Mouse (Mus musculus) embryonic fibroblast, embryonic 13.5 days (primary cell): ENCODE measurements at regions not wholly inside any gene's neighbourhood (a gene's known extent, or its start where the extent isn't known, plus 50 kb on each side); places are given as distances from the start of the nearest gene placed in this dataset.

Experiments used
- CTCF ChIP-seq: IDR thresholded peaks from 2 replicates; pipeline ENCODE4 v1.5.1; 2011; ENCODE audit warnings: mild to moderate bottlenecking, control low read depth, low read length, moderate library complexity, borderline replicate concordance; ENCODE audit not compliant: insufficient read depth
- POLR2A ChIP-seq: IDR thresholded peaks from 2 replicates; pipeline ENCODE4 v1.6.1; 2011; ENCODE audit warnings: low read depth, mild to moderate bottlenecking, control low read depth, low read length, moderate library complexity

DNA sequence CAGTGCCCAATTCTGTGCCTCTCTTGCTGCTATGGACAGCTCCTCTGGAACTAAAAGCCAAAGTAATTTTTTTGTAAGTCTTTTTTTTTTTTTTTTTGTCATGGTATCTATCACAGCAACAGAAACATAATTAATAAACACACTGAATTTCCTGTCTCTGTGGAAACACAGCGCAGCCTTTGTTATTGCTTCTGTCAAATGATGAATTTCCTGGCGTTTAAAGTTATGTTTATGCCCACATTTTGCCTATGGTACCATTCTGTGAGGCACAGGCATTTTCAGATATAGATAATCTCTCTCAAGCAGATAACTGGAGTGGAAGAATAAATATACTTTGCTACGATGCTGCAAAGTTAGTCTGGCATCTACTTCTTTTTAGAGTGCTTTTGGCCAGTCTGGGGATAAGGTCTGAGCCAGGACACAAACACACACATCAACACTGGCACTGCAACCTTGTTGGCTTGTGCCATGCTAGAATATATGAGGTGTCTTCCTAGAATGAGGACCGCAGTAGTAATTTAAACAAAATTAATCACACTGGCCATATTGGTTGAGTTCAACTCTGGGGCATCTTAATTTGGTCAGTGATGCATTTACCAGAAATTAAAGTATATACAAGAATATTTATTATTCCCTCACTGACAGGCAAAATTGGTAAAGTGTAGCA is 227.9 kb upstream of the Gk2 start:
- no peak for TF ChIP-seq CTCF
- no peak for TF ChIP-seq POLR2A
